Mouse (Mus musculus) myocyte (in vitro differentiated cells): ENCODE results near the gene Rnf6.

Experiments used
- E2F4 ChIP-seq: IDR thresholded peaks from one replicate; pipeline ENCODE4 v1.6.1; 2011; ENCODE audit warnings: mild to moderate bottlenecking, control low read depth, moderate library complexity; ENCODE audit not compliant: insufficient read depth
- POLR2A ChIP-seq: IDR thresholded peaks from one replicate; pipeline ENCODE4 v1.6.1; 2011; ENCODE audit warnings: low read depth, mild to moderate bottlenecking, control low read depth, moderate library complexity; ENCODE audit not compliant: insufficient read length
- POLR2AphosphoS2 ChIP-seq: IDR thresholded peaks from one replicate; pipeline ENCODE4 v1.6.1; 2011; ENCODE audit warnings: low read depth, control low read depth; ENCODE audit not compliant: insufficient read length

- TF ChIP-seq POLR2AphosphoS2 (no peak), E2F4 (no peak), POLR2A (no peak)
Observed at GRCm38 (mm10) chr5:146251663-146252429, 30.5 kb upstream of the Rnf6 start.
